Mouse (Mus musculus): ENCODE data around the gene Usp6nl. TPM values are rescaled to one million over a fixed set of nuclear protein-coding genes. Genes with fewer than 3 reads are reported as not detected.

Gene Usp6nl
- polyA plus RNA-seq, 1 experiment, result 0.85 TPM

DNA sequence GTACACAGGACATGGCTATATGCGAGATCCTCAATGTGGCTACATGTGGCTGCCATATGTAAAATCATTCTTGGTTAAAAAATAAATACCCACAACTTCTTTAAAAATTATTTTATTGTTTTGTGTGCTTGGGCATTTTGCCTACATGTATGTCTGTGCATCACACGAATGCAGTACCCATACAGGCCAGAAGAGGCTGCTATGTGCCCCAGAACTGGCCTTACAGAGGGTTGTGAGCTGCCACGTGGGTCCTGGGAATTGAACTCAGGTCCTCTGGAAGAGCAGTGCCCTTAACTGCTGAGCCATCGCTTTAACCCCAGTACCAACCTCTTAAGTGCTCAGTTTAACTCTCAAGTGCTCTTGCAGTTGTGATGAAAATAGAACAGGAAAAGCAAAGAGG lies 168.4 kb downstream of the Usp6nl start:
- Histone ChIP-seq H3K4me1 (ENCODE audit: control insufficient read depth) (no peaks in the 10 kb centered on the region), H3K4me3 (replicated peaks) (no peak overlapping the region), H3K9me3 (ENCODE audit: control insufficient read depth, low read length) (no peaks in the 10 kb centered on the region), H3K36me3 (ENCODE audit: control insufficient read depth) (no peaks in the 10 kb centered on the region), H3K27me3 (ENCODE audit: control insufficient read depth) (no peaks in the 10 kb centered on the region)
- no peak for TF ChIP-seq GATA1 (IDR thresholded peaks at IDR 0.05; ENCODE audit: low read length)
- no peak for TF ChIP-seq TAL1 (IDR thresholded peaks at IDR 0.05; ENCODE audit: low read length)

DNA sequence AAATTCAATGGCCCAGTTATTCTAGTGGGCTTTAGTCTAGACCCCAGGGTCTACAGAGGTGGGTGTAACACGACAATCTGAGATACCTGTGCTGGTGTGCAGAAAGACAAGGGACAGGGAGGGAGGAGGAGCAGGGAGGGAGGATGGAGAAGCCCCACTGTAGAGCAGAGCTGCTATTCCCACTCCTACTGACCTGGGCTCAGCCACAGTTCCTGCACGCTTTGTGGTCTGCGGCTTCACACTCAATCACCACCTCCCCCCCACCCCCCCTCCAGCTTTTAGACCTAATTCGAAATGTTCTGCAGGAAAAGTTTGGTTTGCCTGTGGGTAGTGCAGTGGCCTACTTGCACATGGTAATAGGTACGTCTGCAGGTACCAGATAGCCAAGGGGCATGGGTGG lies 171.4 kb downstream of the Usp6nl start:
- TF ChIP-seq GATA1 (IDR thresholded peaks at IDR 0.05; ENCODE audit: low read length) (no peak), TAL1 (IDR thresholded peaks at IDR 0.05; ENCODE audit: low read length) (no peak)
- H3K27me3 ChIP-seq (ENCODE audit: control insufficient read depth), result no peaks in the 10 kb centered on the region
- no peak overlapping the region for H3K4me3 ChIP-seq (replicated peaks)
- H3K4me1 ChIP-seq (ENCODE audit: control insufficient read depth), result no peaks in the 10 kb centered on the region
- H3K9me3 ChIP-seq (ENCODE audit: control insufficient read depth, low read length), result no peaks in the 10 kb centered on the region
- no peaks in the 10 kb centered on the region for H3K36me3 ChIP-seq (ENCODE audit: control insufficient read depth)

Other genes starting within 250 kb of the Usp6nl start
- 0.11 and 0.14 TPM in 2 replicates for gene Proser2, start 192.5 kb upstream of the Usp6nl start, polyA plus RNA-seq (2012)
- 0.06 TPM in 1 of 2 replicates, not detected in the other for gene Echdc3, start 109.6 kb upstream of the Usp6nl start, polyA plus RNA-seq (2012)

Data from erythroblast, embryonic 14.5 days (primary cell).